Mouse (Mus musculus) liver, embryonic 14.5 days (tissue): ENCODE data around the gene Cdh18.

Source experiments
- CTCF ChIP-seq: IDR thresholded peaks from 2 replicates; pipeline ENCODE4 v1.5.1; 2016; ENCODE audit warnings: antibody characterized with exemption, low read depth, control low read depth
- EP300 ChIP-seq: IDR thresholded peaks from 2 replicates; pipeline ENCODE4 v1.6.1; 2016; ENCODE audit warnings: antibody characterized with exemption, low read depth

GRCm38 (mm10) chr15:22736165-22736564 is 187.3 kb downstream of the Cdh18 start:
- no peak for TF ChIP-seq CTCF
- no peak for TF ChIP-seq EP300
